Mouse (Mus musculus) right cerebral cortex, postnatal 25 days (tissue): ENCODE data around the gene Numa1.
A peak's percentile ranks its signal among the peaks of the same experiment; 100 is the strongest.
"Not testable (repeated sequence)": the region's sequence is repeated elsewhere in the genome, so short reads cannot be mapped to it uniquely, and the experiment has no call there.

Experiments used
- DNase-seq: peaks from one replicate; pipeline ENCODE4 v3.0.0; 2022

The Numa1 gene

GRCm38 (mm10) chr7:101998194-101998927 is 64.5 kb downstream of the Numa1 start:
- DNase-seq = peak; percentile 77

- DNase-seq = no peak
These were observed 65.7 kb downstream of the Numa1 start for GRCm38 (mm10) chr7:101999461-102000151.

GRCm38 (mm10) chr7:102000296-102000695 is 66.4 kb downstream of the Numa1 start:
- DNase-seq = no peak

- no peak for DNase-seq
These were observed 67.2 kb downstream of the Numa1 start for GRCm38 (mm10) chr7:102000921-102001630.

GRCm38 (mm10) chr7:102006520-102006919 is 72.6 kb downstream of the Numa1 start:
- DNase-seq = no peak

- no peak for DNase-seq
These were observed 77.9 kb downstream of the Numa1 start for GRCm38 (mm10) chr7:102011855-102012254.

GRCm38 (mm10) chr7:102013416-102013815 is 79.5 kb downstream of the Numa1 start:
- DNase-seq = no peak

- no peak for DNase-seq
These were observed 81.1 kb downstream of the Numa1 start for GRCm38 (mm10) chr7:102014995-102015394.

GRCm38 (mm10) chr7:102016936-102017335 is 83.0 kb downstream of the Numa1 start:
- no peak for DNase-seq

- no peak for DNase-seq
These were observed 83.5 kb downstream of the Numa1 start for GRCm38 (mm10) chr7:102017452-102017851.

GRCm38 (mm10) chr7:102018034-102018433 is 84.1 kb downstream of the Numa1 start:
- no peak for DNase-seq

- no peak for DNase-seq
These were observed 84.7 kb downstream of the Numa1 start, which contains the start of gene Il18bp for GRCm38 (mm10) chr7:102018590-102018989. Gene Il18bp (minus strand): TSS chr7:102018690.

GRCm38 (mm10) chr7:102019362-102019761 is 85.5 kb downstream of the Numa1 start:
- no peak for DNase-seq

GRCm38 (mm10) chr7:102020934-102021333 is 87.0 kb downstream of the Numa1 start:
- not testable (repeated sequence) for DNase-seq

- DNase-seq = no peak
These were observed 89.9 kb downstream of the Numa1 start for GRCm38 (mm10) chr7:102023821-102024220.

- no peak for DNase-seq
These were observed 91.5 kb downstream of the Numa1 start for GRCm38 (mm10) chr7:102025187-102026119.

- DNase-seq = no peak
These were observed 101.0 kb downstream of the Numa1 start for GRCm38 (mm10) chr7:102034904-102035303.

- no peak for DNase-seq
These were observed 101.6 kb downstream of the Numa1 start for GRCm38 (mm10) chr7:102035534-102035933.

GRCm38 (mm10) chr7:102037318-102037717 is 103.4 kb downstream of the Numa1 start:
- no peak for DNase-seq

GRCm38 (mm10) chr7:102042314-102042713 is 108.4 kb downstream of the Numa1 start:
- no peak for DNase-seq

GRCm38 (mm10) chr7:102048524-102048923 is 114.6 kb downstream of the Numa1 start:
- not testable (repeated sequence) for DNase-seq

GRCm38 (mm10) chr7:102061353-102061752 is 127.4 kb downstream of the Numa1 start:
- no peak for DNase-seq
